Mouse (Mus musculus) intestine, embryonic 15.5 days (tissue): ENCODE results near the gene Wscd1. TPM values are rescaled to one million over a fixed set of nuclear protein-coding genes. Genes with fewer than 3 reads are reported as not detected.
A peak's percentile ranks its signal among the peaks of the same experiment; 100 is the strongest.
"Not testable (repeated sequence)": the region's sequence is repeated elsewhere in the genome, so short reads cannot be mapped to it uniquely, and the experiment has no call there.

Experiments
- ATAC-seq: fragments of 200-750 bp; cut with Nextera tagmentation; 2 replicates; pipeline ENCODE4 v1.8.0; 2017; ENCODE audit warnings: moderate TSS enrichment, moderate library complexity
- H3K27ac ChIP-seq: fragments of 300-500 bp; sonication (generic); 2 replicates; pipeline ENCODE4 v1.5.1; 2015; ENCODE audit warnings: mild to moderate bottlenecking, inconsistent platforms
- H3K27me3 ChIP-seq: fragments of 300-500 bp; sonication (generic); replicated peaks from 2 replicates; pipeline ENCODE4 v1.6.1; 2015; ENCODE audit warnings: inconsistent platforms
- H3K36me3 ChIP-seq: fragments of 300-500 bp; sonication (generic); 2 replicates; pipeline ENCODE4 v1.6.1; 2015; ENCODE audit warnings: inconsistent platforms
- H3K4me1 ChIP-seq: fragments of 300-500 bp; sonication (generic); replicated peaks from 2 replicates; pipeline ENCODE4 v1.6.1; 2015; ENCODE audit warnings: inconsistent platforms
- H3K4me2 ChIP-seq: fragments of 300-500 bp; sonication (generic); replicated peaks from 2 replicates; pipeline ENCODE4 v1.6.1; 2015; ENCODE audit warnings: mild to moderate bottlenecking, inconsistent platforms
- H3K4me3 ChIP-seq: fragments of 300-500 bp; sonication (generic); replicated peaks from 2 replicates; pipeline ENCODE4 v1.5.1; 2015; ENCODE audit warnings: inconsistent platforms
- H3K9ac ChIP-seq: fragments of 300-500 bp; sonication (generic); 2 replicates; pipeline ENCODE4 v1.6.1; 2015; ENCODE audit warnings: inconsistent platforms
- H3K9me3 ChIP-seq: fragments of 300-500 bp; sonication (generic); 2 replicates; pipeline ENCODE4 v1.6.1; 2016; ENCODE audit warnings: inconsistent platforms
- WGBS: fragments of 180-500 bp; shearing (Covaris S2); methylation state at CpG from one replicate; pipeline ENCODE4 v1.1.7; 2015; 5-methylcytosine and 5-hydroxymethylcytosine counted together
- polyA plus RNA-seq: library from polyadenylated mRNA; unstranded; fragments of >200 nt; fragmentation: Nextera tagmentation; extraction: Ambion mirVana; gene quantifications from 2 replicates; pipeline ENCODE4 v1.2.1, GENCODE M21; 2015

Gene Wscd1
- polyA plus RNA-seq, 1 experiment from 2014 or later, result 3.7 TPM

- Histone ChIP-seq H3K4me2 (no peak overlapping the region), H3K9me3 (no peaks in the 10 kb centered on the region), H3K9ac (no peak overlapping the region), H3K27ac (no peak overlapping the region), H3K4me3 (no peak overlapping the region), H3K27me3 (no peaks in the 10 kb centered on the region), H3K4me1 (no peaks in the 10 kb centered on the region), H3K36me3 (no peaks in the 10 kb centered on the region)
- WGBS, result 83% methylated on average over 7 of the region's 7 CpGs
- ATAC-seq, result no peak
Observed at GRCm38 (mm10) chr11:71812921-71813320, 63.2 kb downstream of the Wscd1 start.

- Histone ChIP-seq H3K4me3 (no peak overlapping the region), H3K36me3 (no peaks in the 10 kb centered on the region), H3K4me2 (no peak overlapping the region), H3K9me3 (no peaks in the 10 kb centered on the region), H3K9ac (no peak overlapping the region), H3K27me3 (no peaks in the 10 kb centered on the region), H3K4me1 (no peaks in the 10 kb centered on the region), H3K27ac (no peak overlapping the region)
- 58% methylated on average over 7 of the region's 7 CpGs for WGBS
- ATAC-seq, result no peak
Observed at GRCm38 (mm10) chr11:71814511-71814910, 64.8 kb downstream of the Wscd1 start.

DNA sequence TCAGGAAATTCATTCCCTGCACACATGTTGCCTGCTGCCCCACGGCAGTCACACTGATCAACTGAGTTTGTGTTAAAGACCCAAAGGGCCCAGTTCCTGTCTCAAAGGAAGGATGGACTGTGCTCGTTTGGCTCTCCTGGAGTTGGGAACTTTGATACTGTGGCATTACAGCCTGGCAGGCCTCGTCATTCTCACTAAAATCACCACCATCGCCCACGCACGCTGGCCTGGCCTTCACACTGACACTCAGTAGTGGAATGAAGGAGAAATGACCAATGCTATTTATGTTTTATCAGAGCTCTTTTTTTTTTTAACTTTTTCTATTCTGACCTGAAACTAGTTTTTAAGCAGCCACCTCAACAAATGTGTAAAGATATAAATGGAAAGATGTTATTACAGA lies 65.6 kb downstream of the Wscd1 start:
- no peak for ATAC-seq
- no peak overlapping the region for H3K4me3 ChIP-seq
- H3K9ac ChIP-seq, result no peak overlapping the region
- H3K4me1 ChIP-seq, result no peaks in the 10 kb centered on the region
- H3K27ac ChIP-seq, result no peak overlapping the region
- no peak overlapping the region for H3K4me2 ChIP-seq
- H3K27me3 ChIP-seq, result no peaks in the 10 kb centered on the region
- H3K9me3 ChIP-seq, result no peaks in the 10 kb centered on the region
- WGBS, result 81% methylated on average over 6 of the region's 6 CpGs
- no peaks in the 10 kb centered on the region for H3K36me3 ChIP-seq

GRCm38 (mm10) chr11:71816918-71817317 lies 67.2 kb downstream of the Wscd1 start:
- Histone ChIP-seq H3K36me3 (no peaks in the 10 kb centered on the region), H3K4me3 (no peak overlapping the region), H3K27me3 (no peaks in the 10 kb centered on the region), H3K4me1 (no peaks in the 10 kb centered on the region), H3K27ac (no peak overlapping the region), H3K9ac (no peak overlapping the region), H3K4me2 (no peak overlapping the region), H3K9me3 (no peaks in the 10 kb centered on the region)
- ATAC-seq, result no peak
- 77% methylated on average over 3 of the region's 3 CpGs for WGBS

- 64% methylated on average over 4 of the region's 4 CpGs for WGBS
- ATAC-seq, result no peak
- Histone ChIP-seq H3K4me2 (no peak overlapping the region), H3K27ac (no peak overlapping the region), H3K4me3 (no peak overlapping the region), H3K9ac (no peak overlapping the region), H3K36me3 (no peaks in the 10 kb centered on the region), H3K9me3 (no peaks in the 10 kb centered on the region), H3K4me1 (no peaks in the 10 kb centered on the region), H3K27me3 (no peaks in the 10 kb centered on the region)
Observed at GRCm38 (mm10) chr11:71817341-71817740, 67.6 kb downstream of the Wscd1 start.

- WGBS, result 56% methylated on average over 5 of the region's 5 CpGs
- H3K9me3 ChIP-seq, result no peaks in the 10 kb centered on the region
- H3K4me3 ChIP-seq, result no peak overlapping the region
- no peaks in the 10 kb centered on the region for H3K4me1 ChIP-seq
- H3K27me3 ChIP-seq, result no peaks in the 10 kb centered on the region
- no peak overlapping the region for H3K27ac ChIP-seq
- no peaks in the 10 kb centered on the region for H3K36me3 ChIP-seq
- no peak overlapping the region for H3K9ac ChIP-seq
- H3K4me2 ChIP-seq, result no peak overlapping the region
- ATAC-seq, result no peak
Observed at GRCm38 (mm10) chr11:71818111-71818510, 68.4 kb downstream of the Wscd1 start.

DNA sequence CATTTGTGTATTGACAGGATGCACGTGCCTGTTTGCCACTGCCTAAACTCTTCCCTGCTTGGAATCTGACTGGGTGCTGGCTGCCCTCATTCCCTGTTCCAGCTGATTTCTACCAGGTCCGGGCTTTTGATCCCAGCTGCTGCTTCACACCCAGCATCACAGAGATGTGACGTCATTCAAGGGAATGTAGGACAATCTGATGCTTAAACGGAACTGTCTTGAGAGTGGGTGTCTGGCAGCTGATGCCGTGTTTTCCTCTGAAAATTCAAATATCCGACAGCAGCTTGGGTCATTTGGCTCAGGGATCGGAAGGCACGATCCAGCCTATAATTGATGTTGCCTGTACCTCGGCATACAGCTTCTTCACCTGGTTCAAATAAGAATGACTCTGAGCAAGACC lies 70.2 kb downstream of the Wscd1 start:
- no peak overlapping the region for H3K9ac ChIP-seq
- H3K4me3 ChIP-seq, result no peak overlapping the region
- no peak overlapping the region for H3K27ac ChIP-seq
- H3K36me3 ChIP-seq, result no peaks in the 10 kb centered on the region
- WGBS, result 77% methylated on average over 9 of the region's 9 CpGs
- H3K9me3 ChIP-seq, result no peaks in the 10 kb centered on the region
- H3K4me1 ChIP-seq, result no peaks in the 10 kb centered on the region
- no peak for ATAC-seq
- no peaks in the 10 kb centered on the region for H3K27me3 ChIP-seq
- no peak overlapping the region for H3K4me2 ChIP-seq

- no peaks in the 10 kb centered on the region for H3K9me3 ChIP-seq
- peak overlapping the region; percentile 35; the same call in 1 of the 2 replicates for H3K4me2 ChIP-seq
Observed at GRCm38 (mm10) chr11:71820847-71821246, 71.1 kb downstream of the Wscd1 start.

DNA sequence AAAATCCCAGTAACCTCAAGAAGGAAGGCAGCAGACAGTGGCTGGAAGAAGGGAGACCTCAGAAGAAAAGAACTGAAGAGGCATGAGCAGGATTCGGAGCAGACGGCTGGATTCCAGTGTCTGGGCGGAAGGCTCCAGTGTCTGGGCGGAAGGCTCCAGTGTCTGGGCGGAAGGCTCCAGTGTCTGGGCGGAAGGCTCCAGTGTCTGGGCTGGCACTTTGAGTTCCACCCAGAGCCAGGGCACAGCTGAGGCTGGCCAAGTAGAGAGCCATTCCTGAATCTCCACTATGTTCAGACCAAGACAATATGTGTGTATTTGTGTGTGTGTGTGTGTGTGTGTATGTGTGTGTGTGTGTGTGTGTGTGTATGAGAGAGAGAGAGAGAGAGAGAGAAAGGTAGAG lies 71.8 kb downstream of the Wscd1 start:
- H3K9ac ChIP-seq, H3K4me1 ChIP-seq, ATAC-seq, H3K27ac ChIP-seq, H3K27me3 ChIP-seq, H3K9me3 ChIP-seq, H3K4me3 ChIP-seq, H3K4me2 ChIP-seq, H3K36me3 ChIP-seq: not testable (repeated sequence)
- 75% methylated on average over 6 of the region's 6 CpGs for WGBS

More at GRCm38 (mm10) chr11:71820847-71821246, 71.1 kb downstream of the Wscd1 start:
- Histone ChIP-seq H3K9ac (no peak overlapping the region), H3K27me3 (no peaks in the 10 kb centered on the region), H3K4me3 (no peak overlapping the region), H3K4me1 (no peaks in the 10 kb centered on the region), H3K27ac (no peak overlapping the region), H3K36me3 (no peaks in the 10 kb centered on the region)
- ATAC-seq, result no peak
- 31% methylated on average over 10 of the region's 10 CpGs for WGBS

DNA sequence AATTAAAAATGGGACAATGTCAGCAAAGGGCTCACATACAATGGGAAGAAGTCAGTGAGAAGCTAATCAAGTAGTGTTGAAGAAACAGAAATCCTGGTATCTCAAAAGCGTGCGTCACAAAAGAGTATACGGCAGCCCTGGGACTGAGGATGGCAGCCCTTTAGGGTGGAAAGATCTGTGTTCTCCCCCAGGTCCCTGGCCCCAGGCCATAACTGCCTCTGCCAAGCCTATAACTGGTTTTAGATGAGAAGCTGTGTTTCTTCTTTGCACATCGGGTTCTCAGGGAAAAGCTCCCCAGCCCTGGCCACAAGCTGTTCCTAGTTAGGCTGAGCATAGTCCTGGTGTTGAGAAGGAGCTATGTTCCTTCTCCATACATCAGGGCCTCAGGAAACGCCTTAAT lies 72.3 kb downstream of the Wscd1 start:
- no peak overlapping the region for H3K4me3 ChIP-seq
- no peaks in the 10 kb centered on the region for H3K27me3 ChIP-seq
- H3K4me1 ChIP-seq, result no peaks in the 10 kb centered on the region
- 88% methylated on average over 5 of the region's 5 CpGs for WGBS
- H3K9ac ChIP-seq, result no peak overlapping the region
- H3K27ac ChIP-seq, result no peak overlapping the region
- no peak overlapping the region for H3K4me2 ChIP-seq
- ATAC-seq, result no peak
- no peaks in the 10 kb centered on the region for H3K36me3 ChIP-seq
- no peaks in the 10 kb centered on the region for H3K9me3 ChIP-seq

DNA sequence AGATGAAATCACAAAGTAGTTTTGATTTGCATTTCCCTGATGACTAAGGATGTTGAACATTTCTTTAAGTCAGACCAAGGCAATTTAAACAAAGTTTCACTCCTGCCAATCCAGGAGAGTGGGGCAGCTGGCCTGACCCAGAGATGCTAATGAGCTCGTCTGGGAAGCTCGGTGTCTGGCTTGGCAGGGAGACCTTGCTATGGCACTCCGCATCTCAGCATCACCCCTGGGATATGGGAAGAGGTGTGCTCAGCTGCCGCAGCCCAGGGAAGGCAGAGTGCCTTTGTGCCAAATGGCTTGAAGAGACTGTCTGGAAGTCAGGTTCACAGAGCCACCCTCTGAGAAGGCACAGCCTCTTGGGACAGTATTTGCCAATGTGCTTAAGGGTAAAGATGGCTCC lies 75.3 kb downstream of the Wscd1 start:
- WGBS, result 75% methylated on average over 4 of the region's 4 CpGs
- no peak overlapping the region for H3K9ac ChIP-seq
- no peak overlapping the region for H3K4me2 ChIP-seq
- H3K4me1 ChIP-seq, result no peaks in the 10 kb centered on the region
- no peaks in the 10 kb centered on the region for H3K9me3 ChIP-seq
- H3K4me3 ChIP-seq, result no peak overlapping the region
- ATAC-seq, result no peak
- no peak overlapping the region for H3K27ac ChIP-seq
- H3K36me3 ChIP-seq, result no peaks in the 10 kb centered on the region
- H3K27me3 ChIP-seq, result no peaks in the 10 kb centered on the region
